Mouse (Mus musculus) forebrain, embryonic 12.5 days (tissue): Measurements from ENCODE around the gene Pdss2. TPM values are rescaled to one million over a fixed set of nuclear protein-coding genes. Genes with fewer than 3 reads are reported as not detected.

Source experiments
- ATAC-seq: fragments of 200-750 bp; cut with Nextera tagmentation; 2 replicates; pipeline ENCODE4 v1.8.0; 2017; ENCODE audit warnings: moderate TSS enrichment; ENCODE audit not compliant: low FRiP score
- H3K27ac ChIP-seq: fragments of 300-500 bp; sonication (generic); 2 replicates; pipeline ENCODE4 v1.5.1; 2016; ENCODE audit warnings: mild to moderate bottlenecking
- H3K27me3 ChIP-seq: fragments of 300-500 bp; sonication (generic); 2 replicates; pipeline ENCODE4 v1.6.1; 2016; ENCODE audit warnings: mild to moderate bottlenecking
- H3K36me3 ChIP-seq: fragments of 300-500 bp; sonication (generic); replicated peaks from 2 replicates; pipeline ENCODE4 v1.6.1; 2016; ENCODE audit warnings: mild to moderate bottlenecking
- H3K4me1 ChIP-seq: fragments of 300-500 bp; sonication (generic); 2 replicates; pipeline ENCODE4 v1.6.1; 2016
- H3K4me2 ChIP-seq: fragments of 300-500 bp; sonication (generic); 2 replicates; pipeline ENCODE4 v1.6.1; 2016; ENCODE audit warnings: mild to moderate bottlenecking, moderate library complexity
- H3K4me3 ChIP-seq: fragments of 300-500 bp; sonication (generic); replicated peaks from 2 replicates; pipeline ENCODE4 v1.5.1; 2016; ENCODE audit warnings: mild to moderate bottlenecking
- H3K9ac ChIP-seq: fragments of 300-500 bp; sonication (generic); 2 replicates; pipeline ENCODE4 v1.6.1; 2016; ENCODE audit warnings: mild to moderate bottlenecking
- H3K9me3 ChIP-seq: fragments of 300-500 bp; sonication (generic); 2 replicates; pipeline ENCODE4 v1.6.1; 2016
- WGBS: fragments of 180-500 bp; shearing (Covaris S2); methylation state at CpG from one replicate; pipeline ENCODE4 v1.1.7; 2016; 5-methylcytosine and 5-hydroxymethylcytosine counted together
- polyA plus RNA-seq: library from polyadenylated mRNA; unstranded; fragments of >200 nt; fragmentation: Nextera tagmentation; extraction: Ambion mirVana; gene quantifications from 2 replicates; pipeline ENCODE4 v1.2.1, GENCODE M21; 2016

Pdss2 gene
- 17.0 and 17.8 TPM in 2 replicates for polyA plus RNA-seq

- WGBS = under 1% methylated on average over 50 of the region's 50 CpGs
These were observed at the start of gene Pdss2 for GRCm38 (mm10) chr10:43220910-43221625. TSS of gene Pdss2 (plus strand) at chr10:43221486.

DNA sequence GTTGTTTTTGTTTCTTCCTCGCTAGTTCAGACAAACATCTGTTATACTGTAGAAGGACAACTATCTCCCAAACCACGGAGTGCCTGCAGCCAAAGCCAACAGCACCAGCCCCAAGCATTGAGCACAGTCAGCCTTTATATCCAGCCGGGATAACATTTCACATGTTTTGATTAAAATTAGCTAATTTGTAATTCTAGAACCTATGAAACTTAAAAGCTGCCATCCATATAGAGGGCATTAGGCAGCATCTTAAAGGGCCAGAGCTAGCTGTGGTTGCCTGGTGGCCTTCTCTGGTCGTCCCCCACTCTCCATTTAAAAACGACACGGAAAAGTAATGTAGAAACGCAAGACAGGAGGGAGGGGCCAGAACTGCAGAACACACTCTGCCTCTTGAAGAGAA, 49.2 kb upstream of the Pdss2 start:
- peaks cover 32% of the 10 kb centered on the region for H3K4me1 ChIP-seq
- no peak for ATAC-seq

More at GRCm38 (mm10) chr10:43220910-43221625, at the start of gene Pdss2:
- peak within 1 kb of the TSS; percentile 91 for H3K27ac ChIP-seq
- H3K4me3 ChIP-seq = peak within 1 kb of the TSS; percentile 80
- no peaks in the 10 kb centered on the region for H3K9me3 ChIP-seq
- peak within 1 kb of the TSS; percentile 90 for H3K9ac ChIP-seq
- no peaks in the 10 kb centered on the region for H3K27me3 ChIP-seq
- peaks cover 12% of the 10 kb centered on the region for H3K4me1 ChIP-seq
- H3K36me3 ChIP-seq = no peaks in the 10 kb centered on the region
- peak within 1 kb of the TSS; percentile 93 for H3K4me2 ChIP-seq
- peak; percentile 98 for ATAC-seq

DNA sequence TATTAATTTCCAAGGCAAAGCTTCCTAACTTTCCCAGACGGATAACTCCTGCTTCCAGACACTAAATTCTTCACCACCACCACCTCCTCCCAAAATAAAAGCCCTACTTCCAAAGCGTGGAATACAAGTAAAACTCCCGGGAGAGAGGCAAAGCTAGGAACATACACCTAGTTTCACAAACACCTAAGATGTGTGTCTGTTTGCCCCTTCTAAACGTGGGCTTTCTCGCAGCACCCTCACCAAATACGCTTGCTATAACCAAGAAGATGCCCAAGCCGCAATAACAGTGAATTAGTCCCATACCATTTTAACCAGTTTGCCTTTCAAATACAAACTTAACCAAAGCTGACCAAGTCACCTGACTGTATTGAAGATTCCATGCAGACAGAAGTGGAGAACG, 48.7 kb upstream of the Pdss2 start:
- Histone ChIP-seq H3K9ac (peak overlapping the region; percentile 90), H3K4me2 (peak overlapping the region; percentile 88), H3K4me3 (peak overlapping the region; percentile 92), H3K36me3 (no peaks in the 10 kb centered on the region), H3K9me3 (no peaks in the 10 kb centered on the region), H3K27me3 (peaks cover 15% of the 10 kb centered on the region), H3K4me1 (peaks cover 32% of the 10 kb centered on the region), H3K27ac (no peak overlapping the region)
- ATAC-seq = no peak
- 3% methylated on average over 8 of the region's 8 CpGs for WGBS

More for the DNA sequence above, 49.2 kb upstream of the Pdss2 start:
- peaks cover 15% of the 10 kb centered on the region for H3K27me3 ChIP-seq
- 5% methylated on average over 7 of the region's 7 CpGs for WGBS
- no peak overlapping the region for H3K27ac ChIP-seq
- no peaks in the 10 kb centered on the region for H3K36me3 ChIP-seq
- peak overlapping the region; percentile 92 for H3K4me3 ChIP-seq
- H3K9me3 ChIP-seq = no peaks in the 10 kb centered on the region
- peak overlapping the region; percentile 90; the same call in 1 of the 2 replicates for H3K9ac ChIP-seq
- H3K4me2 ChIP-seq = peak overlapping the region; percentile 88

- Histone ChIP-seq H3K9me3 (no peaks in the 10 kb centered on the region), H3K4me2 (peak overlapping the region; percentile 88), H3K36me3 (no peaks in the 10 kb centered on the region), H3K4me3 (peak overlapping the region; percentile 92), H3K4me1 (peaks cover 32% of the 10 kb centered on the region), H3K27me3 (peaks cover 15% of the 10 kb centered on the region), H3K9ac (peak overlapping the region; percentile 90), H3K27ac (peak overlapping the region; percentile 94)
- under 1% methylated on average over 50 of the region's 53 CpGs for WGBS
- peak; percentile 37 for ATAC-seq
These were observed 48.0 kb upstream of the Pdss2 start for GRCm38 (mm10) chr10:43173141-43173827.

- H3K9ac ChIP-seq = peak overlapping the region; percentile 90
- H3K27me3 ChIP-seq = peaks cover 18% of the 10 kb centered on the region
- 0% methylated on average over 23 of the region's 38 CpGs for WGBS
- peak overlapping the region; percentile 94 for H3K27ac ChIP-seq
- peak overlapping the region; percentile 92 for H3K4me3 ChIP-seq
- peak overlapping the region; percentile 88 for H3K4me2 ChIP-seq
- H3K36me3 ChIP-seq = no peaks in the 10 kb centered on the region
- ATAC-seq = peak; percentile 66
- no peaks in the 10 kb centered on the region for H3K9me3 ChIP-seq
- H3K4me1 ChIP-seq = peaks cover 32% of the 10 kb centered on the region
These were observed 47.4 kb upstream of the Pdss2 start for GRCm38 (mm10) chr10:43173828-43174325.

DNA sequence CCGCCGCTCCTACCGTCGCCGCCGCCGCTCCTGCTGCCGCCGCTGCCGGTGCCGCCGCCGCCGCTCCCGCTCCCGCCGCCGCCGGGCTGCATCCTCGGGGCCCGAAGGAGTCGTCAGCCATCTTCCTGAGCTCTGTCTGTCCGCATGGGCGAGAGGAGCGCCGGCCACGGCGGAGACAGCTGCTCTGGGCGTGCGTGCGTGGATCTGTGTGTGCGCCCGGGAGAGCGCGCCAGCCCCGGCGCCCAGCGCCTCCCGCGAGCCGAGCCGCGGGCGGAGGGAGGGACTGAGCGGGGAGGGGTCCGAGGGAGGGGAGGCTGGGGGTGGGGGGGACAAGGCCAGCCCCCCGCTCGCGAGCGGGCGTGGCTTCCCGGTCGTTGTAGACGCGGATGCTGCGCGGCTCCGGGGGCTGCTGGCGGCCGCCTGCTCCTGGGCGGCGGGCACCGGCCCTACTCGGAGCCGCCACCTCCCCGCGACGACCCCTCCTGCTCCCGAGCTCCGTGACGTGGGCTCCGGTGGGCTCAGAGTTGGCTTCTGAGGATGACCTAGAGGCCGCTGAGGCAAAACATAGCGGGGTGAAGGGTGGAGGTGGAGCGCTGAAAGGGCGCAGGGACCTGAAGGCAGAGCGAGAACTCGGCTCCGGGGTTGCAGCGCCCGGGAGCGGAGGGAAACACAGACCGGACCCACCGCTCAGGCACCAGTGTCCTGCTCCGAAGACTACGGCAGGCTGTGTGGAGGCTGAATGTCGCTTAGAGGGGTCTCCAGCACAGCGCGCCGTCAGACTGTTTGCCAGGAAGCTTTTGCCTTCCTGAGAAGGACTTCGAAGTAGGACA, 46.7 kb upstream of the Pdss2 start, which contains the start of the genes Sobp and 9030612E09Rik:
Sobp (minus strand) TSS at position 205 of the 830 bp plus-strand sequence.
9030612E09Rik (plus strand) TSS at position 379 of the 830 bp plus-strand sequence.
- Histone ChIP-seq H3K4me2 (peak within 1 kb of the TSS; percentile 88), H3K27ac (peak within 1 kb of the TSS; percentile 94), H3K36me3 (no peaks in the 10 kb centered on the region), H3K9me3 (no peaks in the 10 kb centered on the region), H3K27me3 (peaks cover 23% of the 10 kb centered on the region), H3K9ac (peak within 1 kb of the TSS; percentile 90), H3K4me3 (peak within 1 kb of the TSS; percentile 92), H3K4me1 (peaks cover 32% of the 10 kb centered on the region)
- under 1% methylated on average over 49 of the region's 91 CpGs for WGBS
- peak; percentile 86 for ATAC-seq

DNA sequence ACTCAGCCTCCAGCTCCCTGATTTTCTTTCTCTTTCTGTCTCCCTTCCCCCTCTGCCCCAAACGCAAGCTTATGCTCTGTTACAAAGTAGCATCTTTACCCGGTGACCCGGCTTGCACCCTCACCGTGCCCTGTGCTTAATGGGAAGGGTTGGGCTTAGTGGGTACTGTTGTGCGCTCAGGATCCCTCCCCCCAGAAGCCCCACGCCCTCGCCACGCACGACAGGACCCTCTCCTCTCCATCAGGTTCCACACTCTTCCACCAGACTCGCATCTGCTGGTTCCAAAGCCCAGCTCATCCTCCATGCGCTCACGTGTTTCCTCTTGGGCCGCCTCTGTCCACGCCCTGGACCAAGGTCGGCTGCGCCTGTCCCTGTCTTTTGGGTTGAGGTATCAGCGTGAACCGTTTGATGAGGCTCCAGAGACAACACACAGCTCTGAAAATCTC, 46.1 kb upstream of the Pdss2 start:
- Histone ChIP-seq H3K4me1 (peaks cover 32% of the 10 kb centered on the region), H3K9ac (peak overlapping the region; percentile 90), H3K4me3 (peak overlapping the region; percentile 92), H3K36me3 (no peaks in the 10 kb centered on the region), H3K27ac (peak overlapping the region; percentile 94), H3K4me2 (peak overlapping the region; percentile 88), H3K27me3 (peaks cover 24% of the 10 kb centered on the region), H3K9me3 (no peaks in the 10 kb centered on the region)
- peak; percentile 27 for ATAC-seq
- under 1% methylated on average over 18 of the region's 18 CpGs for WGBS

- ATAC-seq = no peak; the same call in 1 of the 2 replicates
- Histone ChIP-seq H3K4me2 (no peak overlapping the region), H3K4me1 (peaks cover 15% of the 10 kb centered on the region), H3K36me3 (no peaks in the 10 kb centered on the region), H3K9ac (no peak overlapping the region), H3K4me3 (no peak overlapping the region), H3K9me3 (0 out of 2 replicates have a peak, but pooled peaks cover 3% of the 10 kb centered on the region), H3K27me3 (peaks cover 20% of the 10 kb centered on the region), H3K27ac (0 out of 2 replicates have a peak overlapping the region, but pooled peaks have one; percentile 14)
- 47% methylated on average over 5 of the region's 5 CpGs for WGBS
These were observed 40.9 kb upstream of the Pdss2 start for GRCm38 (mm10) chr10:43180313-43180912.

DNA sequence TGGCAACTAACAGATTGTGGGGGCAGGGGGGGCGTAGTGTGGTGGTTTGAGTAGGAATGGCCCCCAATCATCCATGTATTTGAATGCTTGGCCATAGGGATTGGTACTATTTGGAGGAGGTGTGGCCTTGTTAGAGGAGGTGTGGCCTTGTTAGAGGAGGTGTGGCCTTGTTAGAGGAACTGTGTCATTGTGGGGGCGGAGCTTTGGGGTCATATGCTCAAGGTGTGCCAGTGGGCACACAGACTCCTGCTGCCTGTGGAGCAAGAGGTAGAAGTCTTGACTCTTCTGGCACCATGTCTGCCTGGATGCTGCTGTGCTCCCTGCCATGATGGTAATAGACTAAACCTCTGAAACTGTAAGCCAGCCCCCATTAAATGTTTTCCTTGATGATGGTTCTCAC, 21.1 kb upstream of the Pdss2 start:
- H3K27me3 ChIP-seq = no peaks in the 10 kb centered on the region
- no peaks in the 10 kb centered on the region for H3K9me3 ChIP-seq
- WGBS = 86% methylated on average over 2 of the region's 2 CpGs
- H3K36me3 ChIP-seq = no peaks in the 10 kb centered on the region
- no peak for ATAC-seq
- no peak overlapping the region for H3K9ac ChIP-seq
- no peak overlapping the region for H3K4me2 ChIP-seq
- no peaks in the 10 kb centered on the region for H3K4me1 ChIP-seq
- no peak overlapping the region for H3K27ac ChIP-seq
- no peak overlapping the region for H3K4me3 ChIP-seq

DNA sequence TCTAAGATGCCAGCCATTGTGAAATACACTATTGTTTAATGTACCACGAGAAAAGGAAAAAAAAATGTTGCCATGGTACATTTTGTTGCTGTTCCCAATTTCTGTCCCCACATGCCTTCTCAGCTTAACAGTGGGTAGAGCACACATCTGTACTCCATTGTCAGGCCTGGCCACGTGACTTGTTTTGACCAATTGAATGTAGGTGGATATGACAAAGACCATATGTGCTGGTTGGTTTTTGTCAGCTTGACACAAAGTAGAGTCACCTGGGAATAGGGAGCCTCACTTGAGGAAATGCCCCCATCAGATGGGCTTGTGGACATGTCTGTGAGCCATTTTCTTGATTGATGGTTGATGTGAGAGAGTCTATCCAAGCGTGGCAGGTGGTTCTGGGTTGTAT, 17.4 kb upstream of the Pdss2 start:
- Histone ChIP-seq H3K4me2 (no peak overlapping the region), H3K36me3 (no peaks in the 10 kb centered on the region), H3K4me1 (no peaks in the 10 kb centered on the region), H3K9me3 (no peaks in the 10 kb centered on the region), H3K27ac (no peak overlapping the region), H3K4me3 (no peak overlapping the region), H3K27me3 (no peaks in the 10 kb centered on the region), H3K9ac (no peak overlapping the region)
- 86% methylated on average over 3 of the region's 3 CpGs for WGBS
- no peak for ATAC-seq

- Histone ChIP-seq H3K9me3 (0 out of 2 replicates have a peak, but pooled peaks cover 4% of the 10 kb centered on the region), H3K4me3 (no peak overlapping the region), H3K4me2 (no peak overlapping the region), H3K36me3 (no peaks in the 10 kb centered on the region), H3K4me1 (no peaks in the 10 kb centered on the region), H3K27ac (no peak overlapping the region), H3K9ac (no peak overlapping the region), H3K27me3 (no peaks in the 10 kb centered on the region)
- no peak for ATAC-seq
- 31% methylated on average over 6 of the region's 6 CpGs for WGBS
These were observed 9.4 kb upstream of the Pdss2 start for GRCm38 (mm10) chr10:43211866-43212265.
